Mouse (Mus musculus) intestine, embryonic 16.5 days (tissue): ENCODE data around the gene Cpeb3. TPM values are rescaled to one million over a fixed set of nuclear protein-coding genes. Genes with fewer than 3 reads are reported as not detected.
"Not testable (repeated sequence)": the region's sequence is repeated elsewhere in the genome, so short reads cannot be mapped to it uniquely, and the experiment has no call there.

Experiments used
- ATAC-seq: fragments of 200-750 bp; cut with Nextera tagmentation; 2 replicates; pipeline ENCODE4 v1.8.0; 2017; ENCODE audit warnings: moderate TSS enrichment, moderate library complexity
- H3K27ac ChIP-seq: fragments of 300-500 bp; sonication (generic); 2 replicates; pipeline ENCODE4 v1.5.1; 2014; ENCODE audit warnings: mild to moderate bottlenecking, low read length
- H3K27me3 ChIP-seq: fragments of 300-500 bp; sonication (generic); replicated peaks from 2 replicates; pipeline ENCODE4 v1.6.1; 2014; ENCODE audit warnings: low read length, control low read depth, mixed read lengths; ENCODE audit not compliant: control insufficient read depth, insufficient read depth
- H3K36me3 ChIP-seq: fragments of 300-500 bp; sonication (generic); 2 replicates; pipeline ENCODE4 v1.6.1; 2014; ENCODE audit warnings: low read length, control low read depth; ENCODE audit not compliant: control insufficient read depth, insufficient read depth
- H3K4me1 ChIP-seq: fragments of 300-500 bp; sonication (generic); 2 replicates; pipeline ENCODE4 v1.6.1; 2014; ENCODE audit warnings: low read length, control low read depth, mixed read lengths; ENCODE audit not compliant: control insufficient read depth, insufficient read depth
- H3K4me2 ChIP-seq: fragments of 300-500 bp; sonication (generic); 2 replicates; pipeline ENCODE4 v1.6.1; 2014; ENCODE audit warnings: low read depth, low read length, control low read depth
- H3K4me3 ChIP-seq: fragments of 300-500 bp; sonication (generic); 2 replicates; pipeline ENCODE4 v1.5.1; 2014; ENCODE audit warnings: mild to moderate bottlenecking, low read length
- H3K9ac ChIP-seq: fragments of 300-500 bp; sonication (generic); 2 replicates; pipeline ENCODE4 v1.6.1; 2014; ENCODE audit warnings: low read depth, low read length
- H3K9me3 ChIP-seq: fragments of 300-500 bp; sonication (generic); 2 replicates; pipeline ENCODE4 v1.6.1; 2016; ENCODE audit warnings: low read length, control low read depth; ENCODE audit not compliant: control insufficient read depth
- WGBS: fragments of 180-500 bp; shearing (Covaris S2); extraction: QIAGEN DNeasy Blood & Tissue Kit; methylation state at CpG from one replicate; pipeline ENCODE4 v1.1.7; 2014; 5-methylcytosine and 5-hydroxymethylcytosine counted together
- polyA plus RNA-seq: library from polyadenylated mRNA; unstranded; fragments of >200 nt; fragmentation: Nextera tagmentation; extraction: Ambion mirVana; gene quantifications from 2 replicates; pipeline ENCODE4 v1.2.1, GENCODE M21; 2015

Cpeb3 gene
- polyA plus RNA-seq, 1 experiment from 2014 or later, result 0.97 TPM

DNA sequence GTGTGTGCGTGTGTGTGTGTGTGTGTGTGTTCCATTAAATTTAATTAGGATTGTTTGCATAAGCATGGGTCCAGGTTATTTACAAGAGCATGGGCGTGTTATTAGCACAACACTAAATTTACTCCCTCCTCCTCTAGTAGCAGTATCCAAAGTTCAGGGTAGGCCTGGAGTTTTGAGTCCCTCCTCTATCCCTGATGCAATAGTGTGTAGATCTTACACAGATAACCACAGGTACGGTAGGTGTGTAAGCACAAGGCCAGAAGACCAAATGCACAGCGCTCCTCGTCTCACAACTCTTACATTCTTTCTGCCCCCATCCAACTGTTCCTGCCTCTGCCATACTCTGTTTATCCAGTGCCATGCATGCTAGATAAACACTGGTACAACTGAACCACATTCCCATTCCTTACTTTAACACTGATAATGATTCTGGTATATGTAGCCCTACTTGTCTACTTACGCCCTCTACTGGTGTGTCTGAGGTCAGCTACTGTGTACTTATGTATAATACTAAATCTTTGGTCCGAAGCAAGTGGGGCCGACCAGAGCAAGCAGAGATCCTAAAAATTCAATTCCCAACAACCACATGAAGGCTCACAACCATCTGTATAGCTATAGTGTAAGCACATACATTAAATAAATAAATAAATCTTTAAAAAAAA is 1.2 kb upstream of the Cpeb3 start:
- H3K27me3 ChIP-seq, result no peaks in the 10 kb centered on the region
- no peak overlapping the region for H3K9ac ChIP-seq
- 80% methylated on average over 8 of the region's 8 CpGs for WGBS
- H3K9me3 ChIP-seq, result no peaks in the 10 kb centered on the region
- H3K36me3 ChIP-seq, result peaks cover 3% of the 10 kb centered on the region; the same call in 1 of the 2 replicates
- ATAC-seq, result no peak
- no peak overlapping the region for H3K4me3 ChIP-seq
- peaks cover 15% of the 10 kb centered on the region for H3K4me1 ChIP-seq
- no peak overlapping the region for H3K4me2 ChIP-seq
- no peak overlapping the region for H3K27ac ChIP-seq

DNA sequence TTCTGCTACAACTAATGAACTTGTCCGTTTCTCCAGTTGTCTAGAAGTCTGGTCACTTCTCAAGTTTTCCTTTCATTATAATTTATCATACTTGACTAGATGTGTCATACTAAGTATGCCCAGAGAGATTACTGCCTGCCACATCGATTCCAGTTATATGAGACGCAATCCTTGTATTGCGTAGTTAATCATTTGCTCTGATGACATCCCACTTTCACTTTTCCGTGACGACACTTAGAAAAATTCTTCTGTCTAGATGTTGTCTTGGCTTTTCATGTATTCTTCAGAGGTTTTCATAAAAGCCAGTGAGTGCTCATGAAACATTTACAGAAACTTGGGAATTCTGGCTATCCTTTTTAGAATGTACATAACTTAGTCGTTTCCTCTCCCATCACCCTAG is 585 bp upstream of the Cpeb3 start:
- peak overlapping the region; percentile 79 for H3K4me2 ChIP-seq
- WGBS, result 48% methylated on average over 7 of the region's 7 CpGs
- peaks cover 3% of the 10 kb centered on the region; the same call in 1 of the 2 replicates for H3K36me3 ChIP-seq
- peak overlapping the region; percentile 99 for H3K4me3 ChIP-seq
- peaks cover 15% of the 10 kb centered on the region for H3K4me1 ChIP-seq
- H3K27me3 ChIP-seq, result no peaks in the 10 kb centered on the region
- H3K27ac ChIP-seq, result no peak overlapping the region
- no peak for ATAC-seq
- no peaks in the 10 kb centered on the region for H3K9me3 ChIP-seq
- H3K9ac ChIP-seq, result no peak overlapping the region; the same call in 1 of the 2 replicates

DNA sequence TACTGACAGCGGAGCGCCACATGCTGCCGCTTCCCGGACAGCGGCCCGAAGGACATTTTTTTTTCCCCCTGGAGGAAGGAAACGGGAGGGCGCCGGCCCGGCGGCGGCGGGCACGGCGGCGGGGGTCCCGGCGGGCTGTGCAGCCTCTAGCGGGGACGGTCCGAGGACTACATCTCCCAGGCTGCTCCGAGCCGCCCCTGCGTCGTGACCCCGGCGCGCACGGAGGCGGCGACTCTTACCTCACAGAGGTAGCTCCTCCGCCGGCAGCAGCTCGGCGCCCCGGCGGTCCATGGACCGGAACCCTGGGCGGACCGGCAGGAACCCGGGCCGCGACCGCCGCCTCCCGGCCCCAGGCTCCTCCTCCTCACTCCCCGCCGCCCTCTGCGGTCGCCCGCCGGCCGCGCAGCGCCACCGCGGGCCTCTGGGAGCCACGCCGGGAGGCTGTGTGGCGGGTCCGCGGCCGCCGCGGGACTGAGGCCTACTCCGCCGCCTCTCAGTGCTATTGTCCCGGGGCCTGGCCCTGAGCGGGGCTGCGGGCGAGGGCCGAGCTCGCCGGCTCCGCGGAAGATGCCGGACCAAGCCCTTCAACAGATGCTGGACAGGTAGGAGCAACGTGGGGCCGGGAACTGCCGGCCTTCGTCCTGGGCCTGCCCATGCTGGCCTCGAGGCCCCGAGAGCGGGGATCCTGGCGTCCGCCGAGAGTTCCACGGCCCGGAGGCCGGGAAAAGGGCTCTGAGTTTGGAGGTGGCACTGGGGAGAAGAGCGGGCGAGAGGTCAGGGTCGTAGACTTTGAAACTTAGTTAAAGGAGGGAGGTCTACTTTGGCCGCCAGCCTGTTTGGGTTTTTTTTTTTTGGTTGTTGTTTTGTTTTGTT is 862 bp downstream of the Cpeb3 start, which contains the start of gene March5:
March5 (plus strand) TSS at position 241 of the 873 bp plus-strand sequence.
- no peaks in the 10 kb centered on the region for H3K9me3 ChIP-seq
- H3K4me3 ChIP-seq, result peak within 1 kb of the TSS; percentile 99
- WGBS, result 1% methylated on average over 89 of the region's 94 CpGs
- peak; percentile 98 for ATAC-seq
- H3K4me2 ChIP-seq, result peak within 1 kb of the TSS; percentile 90
- H3K36me3 ChIP-seq, result peaks cover 3% of the 10 kb centered on the region; the same call in 1 of the 2 replicates
- no peaks in the 10 kb centered on the region for H3K27me3 ChIP-seq
- peaks cover 15% of the 10 kb centered on the region for H3K4me1 ChIP-seq
- H3K27ac ChIP-seq, result peak within 1 kb of the TSS; percentile 84
- H3K9ac ChIP-seq, result peak within 1 kb of the TSS; percentile 98

DNA sequence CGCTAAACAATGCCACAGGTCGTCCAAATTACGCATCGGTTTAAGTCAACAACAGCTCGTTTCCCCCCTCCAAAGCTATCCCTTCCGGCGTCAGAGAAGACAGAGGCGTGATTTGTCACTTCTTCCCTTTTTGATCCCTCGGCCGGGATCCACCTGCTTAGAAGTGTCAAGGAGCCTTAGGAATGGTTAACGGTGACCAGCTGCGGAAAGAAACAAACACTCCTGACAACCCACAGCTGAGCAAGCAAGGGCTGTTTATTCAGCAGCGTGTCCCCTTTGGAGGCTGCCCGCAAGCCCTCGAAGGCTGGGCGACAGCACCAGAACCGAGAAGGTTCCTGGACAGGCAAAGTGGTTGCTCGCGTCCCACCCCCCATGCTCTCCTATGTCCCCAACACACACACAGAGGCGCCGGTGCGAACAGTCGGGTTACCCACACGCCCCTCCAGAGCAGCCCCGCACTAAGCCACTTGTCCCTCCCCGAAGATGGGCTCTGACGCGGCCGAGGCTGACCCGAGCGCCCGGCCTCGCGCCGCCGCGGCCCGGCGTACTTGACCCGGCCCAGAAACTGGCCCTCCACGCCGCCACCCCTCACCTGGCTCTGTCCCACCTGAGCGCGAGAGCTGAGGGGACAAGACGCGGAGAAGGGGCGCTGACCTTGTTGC is 1.6 kb downstream of the Cpeb3 start:
- Histone ChIP-seq H3K9ac (peak overlapping the region; percentile 98), H3K4me3 (peak overlapping the region; percentile 99), H3K27ac (peak overlapping the region; percentile 10; the same call in 1 of the 2 replicates), H3K9me3 (no peaks in the 10 kb centered on the region), H3K4me1 (peaks cover 15% of the 10 kb centered on the region), H3K27me3 (no peaks in the 10 kb centered on the region), H3K4me2 (peak overlapping the region; percentile 90), H3K36me3 (peaks cover 3% of the 10 kb centered on the region; the same call in 1 of the 2 replicates)
- peak; percentile 68 for ATAC-seq
- under 1% methylated on average over 47 of the region's 47 CpGs for WGBS

DNA sequence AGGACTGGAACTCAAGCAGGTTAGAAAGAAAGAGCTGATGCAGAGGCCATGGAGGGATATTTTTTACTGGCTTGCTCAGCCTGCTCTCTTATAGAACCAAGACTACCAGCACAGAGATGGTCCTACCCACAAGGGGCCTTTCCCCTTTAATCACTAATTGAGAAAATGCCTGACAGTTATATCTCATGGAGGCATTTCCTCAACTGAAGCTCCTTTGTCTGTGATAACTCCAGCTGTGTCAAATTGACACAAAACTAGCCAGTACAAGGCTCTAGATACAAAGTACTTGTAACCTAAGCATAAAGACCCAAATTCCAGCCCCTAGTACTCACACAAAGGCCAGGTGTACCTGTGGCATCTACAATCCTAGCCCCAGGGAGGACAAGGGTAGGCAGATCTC is 3.2 kb downstream of the Cpeb3 start:
- peaks cover 15% of the 10 kb centered on the region for H3K4me1 ChIP-seq
- not testable (repeated sequence) for H3K27ac ChIP-seq, H3K4me2 ChIP-seq, H3K9me3 ChIP-seq, H3K4me3 ChIP-seq, H3K27me3 ChIP-seq, H3K9ac ChIP-seq, H3K36me3 ChIP-seq, ATAC-seq

DNA sequence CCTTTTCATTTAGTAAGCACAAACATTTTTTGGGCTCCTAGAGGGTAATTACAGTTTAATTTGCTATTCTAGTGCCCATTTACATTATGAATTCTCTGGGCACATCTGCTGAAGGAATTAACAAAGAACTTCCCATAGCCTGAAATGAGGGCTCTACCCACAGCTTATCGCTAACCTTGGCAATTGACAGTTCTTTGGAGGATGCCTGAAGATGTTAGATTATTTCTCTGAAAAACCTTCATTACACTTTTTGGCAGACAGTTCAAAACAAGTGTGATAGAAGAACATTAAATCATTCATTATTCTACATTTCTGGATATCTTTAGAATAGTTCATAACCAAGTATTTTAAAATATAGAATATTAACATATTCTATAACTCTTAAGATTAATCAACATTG is 5.0 kb downstream of the Cpeb3 start:
- Histone ChIP-seq H3K4me1 (peaks cover under 1% of the 10 kb centered on the region), H3K4me2 (no peak overlapping the region), H3K9me3 (no peaks in the 10 kb centered on the region), H3K27me3 (no peaks in the 10 kb centered on the region), H3K4me3 (no peak overlapping the region), H3K27ac (no peak overlapping the region), H3K9ac (no peak overlapping the region), H3K36me3 (no peaks in the 10 kb centered on the region)
- ATAC-seq, result no peak
- WGBS, result 100% methylated on average over 1 of the region's 1 CpGs

DNA sequence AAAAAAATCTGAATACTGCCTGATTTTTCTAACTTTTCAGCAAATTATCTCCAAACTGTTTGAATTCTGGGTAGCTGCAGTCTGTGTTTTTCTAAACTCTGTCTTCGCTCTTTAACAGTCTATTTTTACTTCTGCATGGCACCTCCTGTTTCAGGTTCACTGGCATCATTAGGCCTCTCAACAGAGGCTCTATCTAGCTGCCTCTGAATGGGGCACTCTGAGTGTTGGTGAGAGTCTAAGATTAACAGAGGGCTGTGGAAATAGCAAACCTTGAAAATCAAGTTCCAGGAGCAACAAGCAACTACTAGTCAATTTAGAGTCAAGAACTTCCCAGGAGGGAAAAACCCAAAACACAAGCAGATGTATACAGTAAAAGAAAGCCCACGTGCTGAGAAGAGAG is 8.5 kb downstream of the Cpeb3 start:
- H3K36me3 ChIP-seq, result no peaks in the 10 kb centered on the region
- no peak overlapping the region for H3K27ac ChIP-seq
- H3K27me3 ChIP-seq, result no peaks in the 10 kb centered on the region
- no peaks in the 10 kb centered on the region for H3K4me1 ChIP-seq
- H3K9me3 ChIP-seq, result no peaks in the 10 kb centered on the region
- no peak for ATAC-seq
- no peak overlapping the region for H3K9ac ChIP-seq
- 81% methylated on average over 2 of the region's 2 CpGs for WGBS
- no peak overlapping the region for H3K4me2 ChIP-seq
- no peak overlapping the region for H3K4me3 ChIP-seq

DNA sequence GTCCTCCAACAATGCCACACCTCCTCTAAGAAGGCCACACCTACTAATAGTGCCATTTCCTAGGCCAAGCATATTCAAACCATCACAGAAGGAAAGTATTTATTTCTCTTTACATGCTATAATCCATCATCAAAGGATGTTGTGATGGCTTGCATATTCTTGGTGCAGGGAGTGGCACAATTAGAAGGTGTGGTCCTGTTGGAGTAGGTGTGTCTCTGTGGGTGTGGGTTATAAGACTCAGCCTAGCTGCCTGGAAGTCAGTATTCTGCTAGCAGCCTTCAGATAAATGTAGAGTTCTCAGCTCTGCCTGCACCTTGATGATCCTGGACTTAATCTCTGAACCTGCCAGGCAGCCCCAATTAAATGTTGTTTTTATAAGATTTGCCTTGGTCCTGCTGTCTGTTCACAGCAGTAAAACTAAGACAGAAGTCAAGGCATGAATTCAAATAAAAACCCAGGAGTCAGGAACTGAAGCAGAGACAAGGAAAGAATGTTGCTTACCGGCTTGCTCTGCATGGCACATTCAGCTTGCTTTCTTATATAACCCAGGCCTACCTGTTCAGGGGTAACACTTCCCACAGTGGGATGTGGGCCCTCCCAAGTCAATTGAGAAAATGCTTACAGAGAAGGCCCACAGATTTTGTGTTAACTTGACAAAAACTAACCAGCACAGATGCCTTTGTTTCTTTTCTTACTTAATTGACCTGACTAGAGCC is 10.1 kb downstream of the Cpeb3 start:
- Histone ChIP-seq H3K36me3 (no peaks in the 10 kb centered on the region), H3K4me1 (no peaks in the 10 kb centered on the region), H3K4me3 (no peak overlapping the region), H3K9me3 (no peaks in the 10 kb centered on the region), H3K4me2 (no peak overlapping the region), H3K9ac (no peak overlapping the region), H3K27me3 (no peaks in the 10 kb centered on the region), H3K27ac (no peak overlapping the region)
- 82% methylated on average over 1 of the region's 1 CpGs for WGBS
- ATAC-seq, result no peak
